Mouse (Mus musculus) ES-Bruce4 (cell line): ENCODE data around the gene Khsrp. TPM values are rescaled to one million over a fixed set of nuclear protein-coding genes. Genes with fewer than 3 reads are reported as not detected.

ENCODE experiments used
- H3K27ac ChIP-seq: 2 replicates; pipeline ENCODE4 v1.5.1; 2012; ENCODE audit warnings: low read length, inconsistent platforms; ENCODE audit not compliant: insufficient read depth
- H3K27me3 ChIP-seq: 2 replicates; pipeline ENCODE4 v1.6.1; 2012; ENCODE audit warnings: mild to moderate bottlenecking, low read length, inconsistent platforms; ENCODE audit not compliant: control insufficient read depth, poor library complexity, insufficient read depth, severe bottlenecking
- H3K36me3 ChIP-seq: 2 replicates; pipeline ENCODE4 v1.6.1; 2012; ENCODE audit warnings: inconsistent platforms, mild to moderate bottlenecking, low read length, moderate library complexity; ENCODE audit not compliant: control insufficient read depth, poor library complexity, insufficient read depth, severe bottlenecking
- H3K4me1 ChIP-seq: one replicate; pipeline ENCODE4 v1.8.1; 2011; ENCODE audit warnings: low read length; ENCODE audit not compliant: control insufficient read depth, insufficient read depth
- H3K4me3 ChIP-seq: 2 replicates; pipeline ENCODE4 v1.5.1; 2011; ENCODE audit warnings: low read depth, mild to moderate bottlenecking, low read length
- H3K9ac ChIP-seq: 2 replicates; pipeline ENCODE4 v1.6.1; 2012; ENCODE audit warnings: low read depth, mild to moderate bottlenecking, inconsistent platforms; ENCODE audit not compliant: poor library complexity, severe bottlenecking
- H3K9me3 ChIP-seq: replicated peaks from 2 replicates; pipeline ENCODE4 v1.6.1; 2012; ENCODE audit warnings: mild to moderate bottlenecking, low read length, inconsistent platforms; ENCODE audit not compliant: control insufficient read depth, poor library complexity, insufficient read depth, severe bottlenecking
- CTCF ChIP-seq: IDR thresholded peaks from one replicate; pipeline ENCODE4 v1.8.1; 2011; ENCODE audit warnings: low read depth, low read length
- EP300 ChIP-seq: IDR thresholded peaks from 2 replicates; pipeline ENCODE4 v1.6.1; 2011; ENCODE audit warnings: low read depth, low read length; ENCODE audit not compliant: insufficient read depth
- POLR2A ChIP-seq: IDR thresholded peaks from one replicate; pipeline ENCODE4 v1.8.1; 2011; ENCODE audit warnings: low read length; ENCODE audit not compliant: insufficient read depth
- polyA plus RNA-seq: library from polyadenylated mRNA; stranded (reverse); fragments of >200 nt; gene quantifications from 2 replicates; pipeline ENCODE4 v1.2.4, GENCODE M21; 2011; ENCODE audit warnings: low read depth; ENCODE audit not compliant: missing spikeins, insufficient read depth, insufficient read length

Gene Khsrp
- polyA plus RNA-seq, 1 experiment = 166 TPM

DNA sequence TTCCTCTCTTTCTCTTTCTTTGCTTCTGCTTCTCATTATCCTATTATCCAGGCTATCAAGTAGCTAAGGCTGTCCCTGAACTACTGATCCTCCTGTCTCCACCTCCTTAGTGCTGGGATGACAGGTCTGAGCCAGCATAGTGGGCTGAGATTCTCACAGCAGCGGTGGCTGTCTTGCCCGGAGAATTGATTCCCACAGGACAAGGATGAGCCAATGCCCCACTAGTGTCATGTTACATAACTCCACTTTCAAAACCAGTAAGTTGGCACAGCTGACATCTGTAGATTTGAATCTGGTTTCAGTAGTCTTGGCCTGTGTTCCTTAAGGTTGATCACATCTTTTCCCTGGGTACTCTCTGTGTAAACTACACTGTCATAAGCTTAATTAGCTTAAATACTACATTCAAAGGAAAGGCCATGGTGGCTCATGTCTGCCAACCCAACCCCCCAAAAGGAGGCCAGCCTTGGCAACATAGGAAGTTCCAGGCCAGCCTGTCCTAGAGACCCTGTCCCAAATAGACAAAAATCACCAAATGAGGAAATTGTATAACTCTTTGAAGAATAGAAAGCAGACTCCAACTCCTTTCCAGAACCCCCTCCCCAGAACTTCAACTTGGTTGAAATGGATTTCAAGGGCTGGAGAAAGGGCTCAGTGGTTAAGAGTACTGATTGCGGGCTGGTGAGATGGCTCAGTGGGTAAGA, 45.1 kb downstream of the Khsrp start:
- Histone ChIP-seq H3K9ac (no peak overlapping the region), H3K4me3 (no peak overlapping the region), H3K36me3 (no peaks in the 10 kb centered on the region), H3K27ac (no peak overlapping the region), H3K4me1 (peaks cover 2% of the 10 kb centered on the region), H3K27me3 (no peaks in the 10 kb centered on the region), H3K9me3 (no peaks in the 10 kb centered on the region)
- no peak for TF ChIP-seq POLR2A
- no peak for TF ChIP-seq EP300
- TF ChIP-seq CTCF = no peak

DNA sequence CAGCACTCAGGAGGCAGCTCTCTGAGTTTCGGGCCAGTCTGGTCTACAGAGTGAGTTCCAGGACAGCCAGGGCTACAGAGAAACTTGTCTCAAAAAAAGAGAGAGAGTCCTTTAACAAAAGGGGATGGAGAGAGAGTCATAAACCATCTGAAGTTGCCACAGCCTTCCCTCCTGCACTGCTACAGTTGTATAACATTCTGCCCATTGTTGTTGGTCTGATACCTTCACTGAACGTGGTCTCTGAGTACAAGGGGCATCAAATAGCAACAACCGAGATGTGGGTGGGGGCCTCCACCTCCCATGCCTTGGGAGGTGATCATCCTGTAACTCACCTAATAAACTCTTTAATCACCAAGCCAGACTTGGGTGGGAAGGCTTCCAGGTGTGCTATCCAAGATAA, 45.7 kb downstream of the Khsrp start:
- TF ChIP-seq EP300 = no peak
- TF ChIP-seq CTCF = no peak
- TF ChIP-seq POLR2A = no peak
- H3K9ac ChIP-seq = no peak overlapping the region
- H3K27me3 ChIP-seq = no peaks in the 10 kb centered on the region
- H3K27ac ChIP-seq = no peak overlapping the region
- no peaks in the 10 kb centered on the region for H3K9me3 ChIP-seq
- no peaks in the 10 kb centered on the region for H3K36me3 ChIP-seq
- H3K4me1 ChIP-seq = no peaks in the 10 kb centered on the region
- no peak overlapping the region for H3K4me3 ChIP-seq

DNA sequence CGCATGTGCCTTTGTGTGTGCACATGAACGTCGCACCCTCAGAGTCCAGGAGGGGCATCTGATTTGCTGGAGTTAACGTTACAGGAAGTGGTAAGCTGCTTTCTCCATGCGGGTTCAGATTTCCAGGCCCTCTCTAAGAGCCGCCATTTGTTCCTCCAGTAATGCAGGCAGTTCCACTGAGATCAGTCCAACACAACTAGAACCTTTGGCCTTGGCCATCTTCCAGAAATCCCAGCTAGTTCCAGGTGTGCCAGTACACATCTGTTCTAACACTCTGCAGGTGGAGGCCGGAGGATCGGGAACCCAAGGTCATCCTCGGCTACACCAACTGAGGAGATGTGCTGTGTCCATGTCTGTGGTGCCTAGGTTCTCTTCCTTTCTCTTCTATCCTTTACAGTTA, 46.4 kb downstream of the Khsrp start:
- Histone ChIP-seq H3K9ac (no peak overlapping the region), H3K27ac (no peak overlapping the region), H3K4me1 (no peaks in the 10 kb centered on the region), H3K27me3 (no peaks in the 10 kb centered on the region), H3K4me3 (no peak overlapping the region), H3K9me3 (no peaks in the 10 kb centered on the region), H3K36me3 (no peaks in the 10 kb centered on the region)
- TF ChIP-seq CTCF (no peak), EP300 (no peak), POLR2A (no peak)

DNA sequence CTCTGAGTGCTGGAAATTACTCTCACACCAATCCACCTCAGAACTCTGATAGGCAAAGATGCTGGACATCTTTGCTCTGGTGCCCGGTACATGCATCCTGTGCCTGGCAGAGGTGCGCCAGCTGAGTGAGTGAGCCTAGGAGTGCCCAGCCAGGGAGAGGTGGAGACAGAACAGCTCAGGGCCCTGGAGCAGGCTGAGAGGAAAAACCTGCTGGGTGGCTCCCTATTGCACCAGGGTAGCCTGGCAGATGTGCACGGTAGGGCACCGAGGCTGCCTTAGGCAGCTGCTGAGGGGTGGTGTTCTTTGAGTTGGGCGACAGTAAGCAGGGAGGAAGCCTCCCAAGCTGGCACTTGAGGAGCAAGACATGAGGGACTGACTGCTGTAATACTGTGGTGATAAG, 49.3 kb downstream of the Khsrp start, which contains the start of gene Acer1:
Acer1 (minus strand) TSS at position 114 of the 400 bp plus-strand sequence.
- Histone ChIP-seq H3K9me3 (no peaks in the 10 kb centered on the region), H3K36me3 (no peaks in the 10 kb centered on the region), H3K9ac (no peak within 1 kb of the TSS), H3K4me1 (no peaks in the 10 kb centered on the region), H3K4me3 (no peak within 1 kb of the TSS), H3K27me3 (no peaks in the 10 kb centered on the region), H3K27ac (no peak within 1 kb of the TSS)
- TF ChIP-seq EP300 (no peak), CTCF (no peak), POLR2A (no peak)

DNA sequence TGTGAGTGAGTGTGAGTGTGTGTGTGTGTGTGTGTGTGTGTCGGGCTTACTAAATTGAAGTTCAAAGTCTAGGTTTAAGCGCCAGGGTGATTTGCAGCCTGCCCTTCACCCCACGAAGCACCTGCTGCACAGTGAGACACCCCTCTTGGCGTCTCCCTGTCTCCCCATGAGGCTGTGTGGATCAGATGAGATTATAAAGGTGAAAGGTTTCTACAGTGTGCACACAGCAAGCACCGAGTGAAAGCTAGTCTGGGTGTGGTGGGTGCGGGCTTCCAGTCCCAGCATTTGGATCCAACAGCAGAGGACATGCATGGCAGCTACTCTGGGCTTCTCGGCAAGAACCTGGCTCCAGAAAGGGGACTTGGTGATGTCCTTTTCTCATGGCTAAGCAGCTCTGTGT, 50.3 kb downstream of the Khsrp start:
- H3K36me3 ChIP-seq = no peaks in the 10 kb centered on the region
- TF ChIP-seq CTCF = no peak
- TF ChIP-seq EP300 = no peak
- no peak for TF ChIP-seq POLR2A
- no peaks in the 10 kb centered on the region for H3K27me3 ChIP-seq
- H3K9ac ChIP-seq = no peak overlapping the region
- no peaks in the 10 kb centered on the region for H3K9me3 ChIP-seq
- no peak overlapping the region for H3K4me3 ChIP-seq
- no peak overlapping the region for H3K27ac ChIP-seq
- H3K4me1 ChIP-seq = no peaks in the 10 kb centered on the region

DNA sequence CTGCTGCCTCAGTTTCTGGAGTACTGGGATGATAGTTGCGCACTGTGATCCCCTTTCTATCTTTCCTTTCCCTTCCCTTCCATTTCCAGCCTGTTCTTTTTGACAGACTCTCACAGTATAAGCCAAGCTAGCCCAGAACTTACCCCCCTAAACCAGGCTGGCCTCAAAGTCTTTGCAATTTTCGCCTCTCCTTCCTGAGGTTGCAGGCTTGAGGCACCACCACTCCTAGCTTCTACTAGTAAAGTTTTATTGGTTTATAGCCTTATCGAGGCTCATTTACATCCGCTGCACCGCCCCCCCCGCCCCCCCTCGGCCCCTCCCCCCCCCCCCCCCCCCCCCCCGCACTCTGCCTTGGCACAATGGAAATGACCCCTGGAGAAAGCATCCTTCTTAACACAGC, 51.8 kb downstream of the Khsrp start:
- no peak for TF ChIP-seq POLR2A
- TF ChIP-seq CTCF = no peak
- TF ChIP-seq EP300 = no peak

More for the DNA sequence above, 51.8 kb downstream of the Khsrp start:
- no peaks in the 10 kb centered on the region for H3K9me3 ChIP-seq
- H3K27me3 ChIP-seq = no peaks in the 10 kb centered on the region
- H3K27ac ChIP-seq = no peak overlapping the region
- H3K9ac ChIP-seq = no peak overlapping the region
- H3K36me3 ChIP-seq = no peaks in the 10 kb centered on the region
- no peak overlapping the region for H3K4me3 ChIP-seq
- peaks cover 2% of the 10 kb centered on the region for H3K4me1 ChIP-seq
